Mouse (Mus musculus) cerebellum, postnatal 36 days (tissue): Measurements from ENCODE around the gene Fgd5.

Experiments used
- DNase-seq, 2 experiments: peaks; one replicate each; pipeline ENCODE4 v3.0.0; 2021 to 2022; ENCODE audit warnings: mixed read lengths in 2 of 2

The Fgd5 gene

DNA sequence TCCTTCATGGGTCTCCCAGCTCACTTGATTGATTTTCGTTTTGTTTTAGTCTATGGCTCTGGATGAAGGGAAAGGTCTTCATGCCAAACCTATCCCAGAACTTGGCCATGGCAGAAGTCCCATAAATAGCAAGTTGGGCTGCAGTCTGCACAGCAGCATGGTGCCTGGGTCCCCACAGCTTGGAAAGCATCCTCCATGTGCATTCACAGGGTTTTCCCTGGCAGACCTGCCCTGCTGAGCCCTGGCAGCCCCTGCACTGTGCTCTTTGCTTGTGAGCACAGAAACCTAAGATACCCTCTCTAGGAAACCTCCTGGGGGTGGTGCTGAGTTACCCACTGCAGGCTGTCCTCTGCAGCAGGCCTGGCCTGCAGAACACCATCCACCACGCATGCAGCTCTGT lies 32.2 kb downstream of the Fgd5 start:
- peak; percentile 34 for DNase-seq

DNA sequence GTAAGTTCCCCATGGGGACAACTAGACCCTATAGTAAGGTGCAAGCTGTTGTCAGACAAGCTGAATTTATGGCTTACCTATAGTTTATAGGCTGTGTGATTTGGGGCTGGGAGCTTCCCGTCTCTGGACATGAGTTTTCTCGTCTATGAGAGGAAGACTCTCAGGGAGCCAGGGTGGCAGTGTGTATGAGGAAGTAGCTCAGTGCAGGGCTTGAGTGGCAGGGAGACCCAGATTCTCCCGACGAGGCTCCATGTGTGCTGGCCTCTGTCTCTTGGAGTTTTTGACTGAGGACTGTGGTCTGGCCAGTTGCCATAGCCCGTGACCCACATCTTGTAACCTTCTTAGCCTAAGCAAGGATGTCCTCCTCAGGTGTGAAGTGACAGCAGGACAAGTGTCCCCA lies 33.7 kb downstream of the Fgd5 start:
- DNase-seq = no peak

DNA sequence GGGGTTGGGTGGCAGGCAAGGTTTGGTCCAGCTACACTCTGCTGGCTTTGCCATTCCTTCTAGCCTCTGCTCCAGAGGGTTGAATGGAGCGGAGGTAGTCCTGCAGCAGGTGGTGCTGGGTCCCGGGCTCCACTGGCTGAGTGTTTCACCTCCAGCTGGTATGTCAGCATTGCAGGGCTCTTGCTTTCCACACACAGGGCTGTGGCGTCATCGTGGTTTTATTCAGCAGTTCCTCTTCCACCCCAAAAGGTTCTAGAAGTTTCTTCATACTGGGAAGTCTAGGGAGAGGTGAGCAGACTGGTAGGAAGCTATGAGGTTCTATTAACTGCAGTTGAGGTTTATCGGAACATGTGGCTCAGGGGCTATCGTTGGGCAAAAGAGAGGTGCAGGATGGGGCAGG lies 34.4 kb downstream of the Fgd5 start:
- no peak for DNase-seq

DNA sequence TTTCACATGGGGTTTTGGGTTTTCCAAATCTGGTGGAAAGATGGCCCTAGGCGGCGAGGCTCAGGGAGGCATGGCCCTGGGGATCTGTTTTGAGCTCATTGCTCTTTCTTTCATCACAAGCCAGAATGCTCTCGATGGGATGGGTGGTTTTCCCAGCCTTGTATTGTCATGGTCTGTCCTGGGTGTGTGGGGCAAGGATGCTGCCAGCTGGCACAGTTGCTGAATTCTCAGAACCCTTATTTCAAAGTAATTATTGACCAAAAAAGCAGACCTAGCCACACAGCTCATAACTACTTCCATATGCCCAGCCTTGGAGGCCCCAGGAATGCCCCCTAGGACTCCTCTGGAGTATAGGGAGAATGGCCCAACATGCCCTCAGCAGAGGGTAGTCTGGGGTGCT lies 34.9 kb downstream of the Fgd5 start:
- no peak for DNase-seq

DNA sequence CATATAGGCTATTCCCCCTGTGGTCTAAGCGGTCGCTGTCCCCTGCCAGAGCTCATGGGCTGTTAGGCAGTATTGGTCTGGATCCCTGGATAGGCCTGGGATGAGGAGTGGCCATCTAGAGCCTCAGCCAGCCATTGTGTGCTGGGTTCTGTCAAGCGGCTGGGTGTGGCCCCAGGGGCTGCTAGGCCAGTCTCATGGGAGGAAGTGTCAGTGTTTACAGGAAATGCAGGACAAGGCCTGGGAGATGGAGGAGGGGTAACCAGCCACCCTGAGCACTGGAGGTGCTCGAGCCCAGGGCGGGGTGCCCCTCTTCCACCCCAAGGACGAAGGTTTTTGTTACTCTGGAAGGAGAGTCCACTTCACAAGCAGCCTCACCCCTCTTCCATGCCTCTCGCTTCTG lies 36.3 kb downstream of the Fgd5 start:
- DNase-seq = no peak

DNA sequence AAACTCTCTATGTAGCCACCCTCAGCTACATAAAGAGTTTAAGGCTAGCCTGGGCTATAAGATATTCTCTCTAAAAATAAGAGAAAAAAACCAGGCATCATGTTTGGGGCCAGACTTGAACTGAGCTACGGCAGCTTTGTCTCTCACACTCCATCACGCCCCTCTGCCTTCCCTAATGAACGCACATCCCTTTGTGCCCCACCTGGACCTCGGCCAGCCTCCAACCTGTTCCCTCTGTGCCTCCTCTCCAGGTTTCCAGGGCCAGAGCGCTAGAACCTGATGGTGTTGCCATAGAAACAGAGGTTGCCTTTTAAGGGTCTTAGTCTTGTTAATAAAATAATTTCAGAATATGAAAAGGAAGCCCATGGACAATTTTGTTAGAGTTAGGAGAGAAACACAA lies 37.2 kb downstream of the Fgd5 start:
- no peak for DNase-seq

DNA sequence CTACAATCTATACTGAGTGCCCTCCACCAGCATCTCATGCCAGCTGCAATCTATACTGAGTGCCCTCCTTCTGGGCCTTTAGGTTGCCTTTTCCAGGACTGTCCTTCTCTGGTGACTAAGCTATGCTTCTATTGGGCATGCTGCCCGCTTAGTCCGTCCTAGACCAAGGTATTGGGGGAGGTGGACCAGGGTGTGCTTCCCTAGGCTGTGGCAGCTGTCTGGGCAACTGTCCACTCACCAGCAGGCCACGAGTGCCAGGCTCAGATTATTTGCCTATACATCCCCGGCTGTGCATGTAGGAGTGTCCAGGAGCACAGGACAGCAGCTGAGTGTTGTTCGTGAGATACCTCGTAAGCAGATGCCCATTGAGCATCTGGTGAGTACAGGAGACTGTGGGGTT lies 38.1 kb downstream of the Fgd5 start:
- no peak for DNase-seq

DNA sequence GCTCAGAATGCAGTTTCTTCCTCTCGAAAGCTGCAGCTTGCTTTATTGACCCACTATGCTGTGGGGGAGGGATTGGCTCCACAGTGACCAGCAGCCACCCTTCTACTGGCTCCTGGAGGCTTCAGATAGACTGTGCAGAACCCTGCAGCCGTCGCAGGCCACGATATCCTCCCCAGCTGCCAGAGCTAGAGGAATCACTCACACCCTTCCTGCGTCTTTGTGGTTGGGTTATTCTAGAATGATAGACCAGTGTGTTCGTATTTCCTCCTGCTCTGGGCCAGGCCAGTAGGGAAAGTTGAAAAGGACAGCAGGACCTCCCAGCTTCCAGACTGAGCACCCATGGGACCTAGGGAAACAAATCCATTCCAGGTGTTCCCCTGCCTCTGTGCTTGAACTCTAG lies 39.7 kb downstream of the Fgd5 start:
- DNase-seq = no peak

DNA sequence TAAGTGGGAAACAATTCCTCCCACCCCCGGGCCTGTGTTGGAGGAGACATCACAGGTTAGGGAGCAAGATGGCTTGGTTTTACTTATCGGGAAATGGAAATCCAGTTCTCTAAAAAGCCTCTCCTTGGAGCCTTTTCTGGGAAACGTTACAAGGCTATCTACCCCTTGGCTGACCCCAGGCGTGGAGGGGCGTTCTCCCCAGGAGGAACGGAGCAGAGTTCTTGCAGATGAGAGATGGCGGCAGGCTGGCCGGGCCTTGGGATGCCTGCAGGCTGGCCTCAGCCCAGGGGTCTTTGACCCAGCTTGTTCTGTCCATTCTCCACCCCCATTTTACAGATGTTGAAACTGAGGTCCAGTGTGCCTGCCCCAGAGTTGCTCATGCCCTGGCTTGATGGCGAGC lies 42.4 kb downstream of the Fgd5 start:
- no peak for DNase-seq

DNA sequence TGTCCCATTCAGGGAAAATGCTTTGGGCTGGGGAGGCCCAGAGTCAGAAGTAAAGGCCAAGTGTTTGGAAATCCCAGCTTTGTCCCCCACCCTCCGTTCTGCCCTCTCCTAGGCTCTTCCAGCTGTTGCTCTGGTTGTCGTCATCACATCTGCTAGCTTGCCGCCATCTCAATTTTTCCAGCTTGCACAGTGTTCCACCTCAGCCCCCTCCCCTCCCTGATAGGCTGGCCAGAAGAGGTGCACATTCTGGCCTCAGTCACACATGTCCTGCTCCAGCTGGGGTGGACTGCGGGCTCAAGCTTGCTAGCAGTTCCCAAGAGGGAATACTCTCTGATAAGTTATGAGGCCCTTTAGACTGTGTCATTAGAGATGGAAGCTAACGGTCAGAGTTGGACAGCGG lies 42.8 kb downstream of the Fgd5 start:
- no peak for DNase-seq

DNA sequence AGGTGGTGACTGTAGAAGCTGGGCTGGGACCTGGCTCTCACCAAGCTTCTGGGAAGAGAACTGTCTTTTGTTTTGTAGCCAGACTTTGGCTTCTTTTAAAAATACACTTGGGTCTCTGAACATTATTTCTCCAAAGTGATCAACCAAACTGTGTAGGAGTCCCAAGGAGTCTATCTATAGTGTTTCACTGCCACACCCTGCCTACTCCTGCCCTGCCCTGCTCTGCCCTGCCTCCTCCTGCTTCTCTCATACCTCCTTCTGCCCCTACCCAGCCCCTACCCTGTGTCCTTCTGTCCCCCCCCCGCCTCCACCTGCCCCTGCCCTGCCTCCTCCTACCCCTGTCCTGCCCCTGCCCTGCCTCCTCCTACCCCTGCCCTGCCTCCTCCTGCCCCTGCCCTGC lies 46.6 kb downstream of the Fgd5 start:
- DNase-seq = no peak

DNA sequence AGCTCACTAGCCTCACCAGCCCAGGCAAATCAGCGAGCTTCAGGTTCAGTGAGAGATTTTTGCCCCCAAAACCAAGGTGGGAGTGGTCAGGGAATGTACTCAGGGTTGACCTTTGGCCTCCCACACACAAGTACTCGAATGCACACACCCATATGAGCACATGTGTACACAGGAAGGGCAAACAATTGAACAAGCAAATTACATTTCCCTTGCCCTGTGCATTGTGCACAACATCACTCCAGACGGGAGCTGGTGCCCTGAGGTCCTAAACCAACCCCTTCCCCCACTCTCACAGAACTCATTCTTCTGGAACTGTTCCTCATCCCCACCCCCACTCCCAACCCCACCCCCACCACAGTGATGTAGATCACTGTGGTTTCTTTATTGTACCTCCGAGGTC lies 48.7 kb downstream of the Fgd5 start:
- DNase-seq = no peak

DNA sequence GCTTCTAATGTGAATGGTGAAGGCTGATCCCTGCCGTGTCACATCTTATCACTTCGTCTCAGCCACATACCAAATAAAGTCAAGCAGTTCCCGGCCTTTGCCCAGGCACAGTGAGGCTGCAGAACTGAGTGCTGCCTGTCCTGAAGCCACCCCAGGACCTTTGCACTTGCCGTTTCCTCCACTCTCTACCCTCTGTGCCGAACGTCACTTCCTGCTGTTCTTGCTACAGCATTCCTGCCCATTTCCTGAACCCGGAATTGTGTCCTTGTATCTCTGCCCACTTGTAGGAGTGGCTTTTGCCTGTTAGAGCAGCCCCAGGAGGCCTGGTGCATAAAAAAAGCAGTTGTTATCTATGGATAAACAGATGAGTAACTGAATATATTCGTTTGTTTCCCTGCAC lies 52.0 kb downstream of the Fgd5 start:
- no peak for DNase-seq

DNA sequence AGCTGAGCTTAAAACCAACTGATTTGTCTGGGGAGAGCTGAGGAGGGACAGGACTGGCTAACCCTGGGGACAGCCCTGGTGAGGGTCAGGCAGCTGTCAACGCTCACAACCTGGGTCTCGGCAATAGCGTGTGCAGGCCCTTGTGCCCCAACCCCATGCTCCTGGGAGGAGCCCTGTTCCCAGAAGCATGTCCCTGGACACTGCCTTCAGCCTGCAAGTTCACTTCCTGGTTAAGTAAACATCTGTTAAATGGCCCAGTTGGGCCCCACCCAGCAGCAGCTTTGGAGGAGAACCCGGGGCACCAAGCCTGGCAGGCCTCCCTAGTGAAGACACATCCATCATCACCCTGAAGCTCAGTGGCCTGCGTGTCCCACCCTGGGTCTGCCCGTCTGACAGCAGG lies 56.0 kb downstream of the Fgd5 start:
- DNase-seq = no peak

DNA sequence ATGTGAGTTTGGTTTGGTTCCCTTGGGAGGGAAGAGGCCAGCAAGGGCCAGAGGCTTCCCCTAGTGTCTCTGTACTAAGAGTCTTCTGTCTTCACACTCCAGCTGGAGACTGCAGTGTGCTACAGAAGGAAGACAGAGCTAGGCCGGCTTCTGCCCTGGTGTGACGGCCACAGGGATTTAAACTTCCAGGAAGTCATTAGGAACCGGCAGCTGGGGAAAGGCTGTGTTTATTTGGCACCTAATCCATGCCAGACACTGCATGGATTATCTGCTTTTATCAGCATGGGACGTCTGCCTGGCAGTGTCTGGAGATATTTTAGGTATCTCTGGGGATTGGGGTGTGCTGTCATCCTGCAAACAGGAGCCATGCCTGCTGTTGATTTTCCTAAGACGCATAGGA lies 57.7 kb downstream of the Fgd5 start:
- no peak for DNase-seq

DNA sequence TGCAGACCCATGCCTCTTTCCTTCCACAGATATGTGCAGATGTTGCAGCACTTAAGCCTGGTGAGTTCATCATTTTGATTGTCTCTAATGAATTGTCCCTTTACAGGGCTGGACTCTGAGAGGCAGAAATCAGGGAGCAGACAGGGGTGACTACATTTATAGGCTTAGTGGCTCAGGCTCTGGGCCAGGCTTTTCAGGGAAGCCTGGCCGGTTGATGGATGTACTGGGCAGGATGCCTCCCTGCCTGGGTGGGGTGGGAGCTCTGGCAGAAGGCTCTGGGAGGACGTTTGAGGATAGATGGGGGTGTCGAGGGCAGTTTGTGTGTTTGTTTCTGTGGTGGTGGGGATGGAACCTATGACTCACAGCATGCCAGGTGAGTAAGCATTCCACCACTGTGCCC lies 59.5 kb downstream of the Fgd5 start:
- no peak for DNase-seq

DNA sequence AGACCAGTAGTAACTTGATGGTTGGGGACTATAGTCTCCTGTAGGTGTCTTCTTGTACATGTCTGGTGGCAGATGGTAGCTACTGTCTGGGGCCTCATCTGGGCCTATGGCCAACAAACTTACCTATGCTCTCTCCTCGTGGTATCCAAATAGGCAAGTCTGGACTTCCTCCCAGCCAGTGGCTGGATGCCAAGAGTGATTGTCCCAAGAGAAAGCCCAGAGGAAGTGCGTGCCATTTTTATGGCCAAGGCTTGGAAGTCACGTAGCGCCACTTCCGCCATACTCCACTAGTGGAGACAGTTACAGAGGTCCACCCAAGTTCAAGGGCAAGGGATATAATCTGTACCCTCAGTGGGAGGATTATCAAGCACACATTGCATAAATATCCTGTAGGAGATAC lies 62.6 kb downstream of the Fgd5 start:
- DNase-seq = peak; percentile 14 to 29

DNA sequence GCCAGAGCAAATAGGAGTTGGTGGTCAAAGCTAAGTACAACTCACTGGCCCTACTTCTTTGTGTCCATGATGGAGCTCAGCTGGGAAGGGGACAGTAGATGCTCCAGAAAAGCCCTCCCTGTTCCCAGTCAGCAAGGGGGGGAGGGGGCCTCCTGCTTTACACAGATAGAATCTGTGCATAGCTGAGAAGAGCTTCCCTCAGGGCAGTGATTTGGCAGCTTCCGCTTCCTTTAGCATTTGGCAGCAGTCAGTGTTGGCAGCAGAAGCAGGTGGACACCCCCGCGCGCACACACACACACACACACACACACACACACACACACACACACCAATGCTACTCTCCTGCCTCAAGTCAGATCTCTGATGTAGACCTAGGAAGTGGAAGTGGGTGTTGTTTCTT lies 63.4 kb downstream of the Fgd5 start:
- DNase-seq = peak; percentile 24 to 38

DNA sequence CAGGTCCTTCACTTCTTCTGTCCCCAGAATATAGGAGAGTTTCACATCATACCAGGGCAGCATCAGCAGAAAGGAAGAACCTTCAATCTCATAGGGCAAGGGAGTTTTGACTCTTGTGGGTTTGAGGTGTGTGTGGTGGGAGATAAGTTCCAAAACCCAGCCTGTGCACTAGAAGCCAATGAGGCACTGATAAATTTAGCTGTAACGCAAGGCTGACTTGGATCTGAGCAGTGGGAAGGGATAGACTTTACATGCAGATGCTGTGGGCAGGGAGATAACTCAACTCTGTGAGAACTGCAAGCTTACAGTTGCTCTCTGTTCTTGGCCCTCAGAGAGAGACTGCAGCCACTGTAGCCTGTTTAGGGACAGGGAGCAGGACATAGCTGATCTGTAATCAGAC lies 64.2 kb downstream of the Fgd5 start:
- DNase-seq = no peak

DNA sequence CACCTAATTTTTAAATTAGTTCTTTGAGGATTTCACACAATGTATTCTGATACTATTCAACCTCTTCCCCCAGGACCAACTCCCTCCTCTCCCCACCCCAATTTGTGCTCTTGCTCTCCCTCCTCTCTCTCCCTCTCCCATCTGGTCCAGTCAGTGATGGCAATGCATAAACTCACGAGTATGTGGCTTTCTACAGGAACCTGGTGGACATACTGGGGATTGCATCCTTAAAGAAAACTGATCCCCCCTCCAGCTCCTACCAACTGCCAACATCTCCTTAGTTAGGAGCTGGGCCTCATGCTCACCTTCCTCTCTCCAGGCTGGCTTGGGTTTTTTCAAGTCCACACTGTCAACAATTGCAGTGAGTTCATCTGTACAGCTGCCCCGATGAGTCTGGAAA lies 79.1 kb downstream of the Fgd5 start:
- DNase-seq = no peak

DNA sequence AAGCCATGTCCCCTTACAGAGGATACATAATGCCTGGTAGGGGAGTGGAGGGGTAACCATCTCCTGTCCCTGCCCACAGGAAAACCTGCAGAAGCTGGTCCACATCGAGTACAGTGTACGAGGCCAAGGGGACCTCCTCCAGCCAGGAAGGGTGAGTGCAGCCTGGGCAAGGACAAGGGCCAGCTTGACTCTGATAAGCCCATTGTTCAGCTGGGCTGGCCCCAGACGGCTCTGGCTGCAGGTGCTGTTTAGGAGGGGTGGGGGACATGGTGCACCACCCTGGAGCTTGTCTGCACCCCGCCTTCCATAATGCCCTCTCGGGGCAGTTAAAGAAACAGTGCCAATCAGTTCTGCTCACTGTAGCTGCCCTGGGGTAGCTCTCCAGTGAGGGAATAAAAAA lies 83.0 kb downstream of the Fgd5 start:
- no peak for DNase-seq

DNA sequence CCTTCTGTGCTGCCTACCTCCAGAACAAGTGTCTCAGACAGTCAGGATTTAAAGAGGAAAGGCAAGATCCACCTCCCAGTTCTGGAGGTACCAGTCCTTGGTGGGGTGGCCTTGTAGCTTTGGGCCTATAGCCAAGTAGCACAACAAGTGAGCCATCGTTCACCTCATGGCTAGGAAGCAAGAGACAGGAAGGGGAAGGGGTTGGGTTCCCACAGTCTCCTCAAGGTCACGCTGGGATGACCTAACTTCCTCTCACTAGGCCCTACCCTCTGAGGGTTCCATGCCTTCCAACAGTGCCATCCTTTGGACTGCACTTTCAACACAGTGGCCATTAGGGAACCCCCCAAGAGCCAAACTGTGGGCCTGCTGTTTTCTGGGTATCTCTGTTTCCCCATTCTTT lies 84.8 kb downstream of the Fgd5 start:
- DNase-seq = no peak

DNA sequence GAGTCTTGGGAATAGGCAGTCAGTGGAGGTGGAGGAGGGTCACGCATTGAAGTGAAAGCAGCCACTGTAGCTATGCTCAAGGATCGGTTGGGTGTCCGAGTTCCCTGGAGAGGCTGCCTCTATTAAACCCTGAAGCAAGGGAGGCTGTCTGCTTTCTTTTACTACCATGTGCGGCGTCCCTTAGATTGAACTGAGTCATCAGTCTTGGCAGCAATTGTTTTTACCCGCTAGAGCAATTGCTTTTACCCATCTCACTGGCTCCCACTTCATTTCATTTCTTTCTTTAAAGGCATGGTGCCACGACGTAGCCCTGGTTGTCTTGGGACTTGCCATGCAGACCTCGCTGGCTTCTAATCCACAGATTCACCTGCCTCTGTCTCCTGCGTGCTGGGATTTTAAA lies 85.4 kb downstream of the Fgd5 start:
- no peak for DNase-seq

DNA sequence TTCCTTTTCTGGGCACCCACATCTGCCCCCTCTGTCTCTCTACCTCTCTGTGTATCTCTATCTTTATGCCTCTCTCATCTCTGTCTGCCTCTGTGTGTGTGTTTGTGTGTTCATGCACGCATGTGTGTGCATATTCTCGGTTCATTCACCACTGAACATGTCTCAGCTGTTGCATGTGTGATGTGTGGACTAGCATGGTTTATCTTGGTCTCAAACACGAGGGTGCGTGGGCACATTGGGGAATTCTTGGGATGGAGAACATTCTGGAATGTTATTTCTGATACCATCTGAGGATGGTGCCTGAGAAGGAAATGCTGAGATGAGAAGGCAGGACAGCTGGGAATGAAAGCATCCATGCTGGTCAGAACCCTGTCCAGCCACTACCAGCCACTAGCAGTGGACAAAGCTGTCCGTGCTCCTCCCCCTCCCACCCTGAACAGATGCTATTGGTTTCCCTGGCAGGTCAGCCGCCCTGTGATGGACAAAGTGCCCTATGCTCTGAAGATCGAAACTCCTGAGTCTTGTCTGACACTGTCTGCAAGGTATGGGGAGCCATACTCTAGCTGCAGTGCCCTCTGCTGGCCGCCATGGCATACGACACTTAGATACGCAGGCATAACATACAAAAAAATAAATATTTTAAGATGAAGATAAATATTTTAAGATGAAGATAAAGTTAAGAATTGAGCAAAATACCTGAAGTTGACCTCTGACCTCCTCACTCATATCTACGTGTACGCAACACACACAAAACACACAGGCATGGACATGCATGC lies 87.2 kb downstream of the Fgd5 start:
- peak; percentile 40 to 48 for DNase-seq

DNA sequence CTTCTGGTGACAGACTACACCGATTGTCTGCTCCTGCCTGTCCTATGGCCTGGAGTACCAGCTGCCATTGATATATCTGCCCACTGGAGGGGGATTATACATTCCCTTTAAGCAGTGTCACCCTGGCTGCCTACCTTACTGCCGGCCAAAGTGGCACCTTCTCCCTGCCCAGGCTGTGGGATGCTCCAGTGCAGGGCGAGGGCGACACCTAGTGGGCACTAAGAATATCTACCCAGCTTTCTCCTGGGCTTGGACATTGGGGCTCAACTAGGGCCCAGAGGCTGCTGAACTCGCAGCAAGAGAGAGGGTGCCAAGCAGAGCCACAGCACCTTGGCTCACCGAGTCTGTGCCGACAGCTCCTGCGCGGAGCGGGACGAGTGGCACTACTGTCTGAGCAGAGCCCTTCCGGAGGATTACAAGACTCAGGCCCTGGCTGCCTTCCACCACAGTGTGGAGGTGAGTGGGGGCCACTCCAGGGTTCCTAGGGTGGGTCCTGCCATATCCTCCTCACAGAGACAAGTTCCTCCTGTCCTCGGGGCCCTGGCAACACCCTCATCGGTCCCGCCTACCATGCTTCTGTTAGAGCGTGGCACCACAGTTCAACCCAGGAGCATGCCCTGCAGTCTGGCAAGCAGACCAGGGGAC lies 88.6 kb downstream of the Fgd5 start:
- DNase-seq = peak; percentile 76 to 82
